Mouse (Mus musculus) lung, embryonic 15.5 days (tissue): ENCODE measurements around the gene Dsp. TPM values are rescaled to one million over a fixed set of nuclear protein-coding genes. Genes with fewer than 3 reads are reported as not detected.
A peak's percentile ranks its signal among the peaks of the same experiment; 100 is the strongest.

Experiments used
- ATAC-seq: fragments of 200-750 bp; cut with Nextera tagmentation; 2 replicates; pipeline ENCODE4 v1.8.0; 2017; ENCODE audit warnings: moderate number of reproducible peaks, borderline replicate concordance; ENCODE audit not compliant: low FRiP score, low TSS enrichment; ENCODE audit errors: extremely low read depth
- H3K27ac ChIP-seq: fragments of 300-500 bp; sonication (generic); 2 replicates; pipeline ENCODE4 v1.5.1; 2015; ENCODE audit warnings: moderate library complexity, mild to moderate bottlenecking, inconsistent platforms
- H3K27me3 ChIP-seq: fragments of 300-500 bp; sonication (generic); 2 replicates; pipeline ENCODE4 v1.6.1; 2015; ENCODE audit warnings: inconsistent platforms
- H3K36me3 ChIP-seq: fragments of 300-500 bp; sonication (generic); 2 replicates; pipeline ENCODE4 v1.6.1; 2015; ENCODE audit warnings: inconsistent platforms
- H3K4me1 ChIP-seq: fragments of 300-500 bp; sonication (generic); 2 replicates; pipeline ENCODE4 v1.6.1; 2015; ENCODE audit warnings: inconsistent platforms
- H3K4me2 ChIP-seq: fragments of 300-500 bp; sonication (generic); 2 replicates; pipeline ENCODE4 v1.6.1; 2015; ENCODE audit warnings: inconsistent platforms, mild to moderate bottlenecking, moderate library complexity
- H3K4me3 ChIP-seq: fragments of 300-500 bp; sonication (generic); 2 replicates; pipeline ENCODE4 v1.5.1; 2015; ENCODE audit warnings: mild to moderate bottlenecking, inconsistent platforms
- H3K9ac ChIP-seq: fragments of 300-500 bp; sonication (generic); 2 replicates; pipeline ENCODE4 v1.6.1; 2015; ENCODE audit warnings: inconsistent platforms
- H3K9me3 ChIP-seq: fragments of 300-500 bp; sonication (generic); 2 replicates; pipeline ENCODE4 v1.6.1; 2016; ENCODE audit warnings: inconsistent platforms
- WGBS: fragments of 180-500 bp; shearing (Covaris S2); methylation state at CpG from one replicate; pipeline ENCODE4 v1.1.7; 2015; 5-methylcytosine and 5-hydroxymethylcytosine counted together
- polyA plus RNA-seq: library from polyadenylated mRNA; unstranded; fragments of >200 nt; fragmentation: Nextera tagmentation; extraction: Ambion mirVana; gene quantifications from 2 replicates; pipeline ENCODE4 v1.2.1, GENCODE M21; 2015

The Dsp gene
- 6.3 and 7.9 TPM in 2 replicates for polyA plus RNA-seq

- peak; percentile 71 for ATAC-seq
- H3K9ac ChIP-seq, result peak within 1 kb of the TSS; percentile 48
- H3K9me3 ChIP-seq, result no peaks in the 10 kb centered on the region
- H3K27me3 ChIP-seq, result peaks cover 56% of the 10 kb centered on the region
- H3K4me3 ChIP-seq, result peak within 1 kb of the TSS; percentile 47
- no peaks in the 10 kb centered on the region for H3K36me3 ChIP-seq
- peak within 1 kb of the TSS; percentile 83 for H3K4me2 ChIP-seq
- H3K4me1 ChIP-seq, result peaks cover 15% of the 10 kb centered on the region
- under 1% methylated on average over 55 of the region's 58 CpGs for whole genome bisulfite sequencing
- H3K27ac ChIP-seq, result peak within 1 kb of the TSS; percentile 84
Observed at GRCm38 (mm10) chr13:38151069-38151588, at the start of gene Dsp. Gene Dsp, plus strand, starts transcription at chr13:38151294.

DNA sequence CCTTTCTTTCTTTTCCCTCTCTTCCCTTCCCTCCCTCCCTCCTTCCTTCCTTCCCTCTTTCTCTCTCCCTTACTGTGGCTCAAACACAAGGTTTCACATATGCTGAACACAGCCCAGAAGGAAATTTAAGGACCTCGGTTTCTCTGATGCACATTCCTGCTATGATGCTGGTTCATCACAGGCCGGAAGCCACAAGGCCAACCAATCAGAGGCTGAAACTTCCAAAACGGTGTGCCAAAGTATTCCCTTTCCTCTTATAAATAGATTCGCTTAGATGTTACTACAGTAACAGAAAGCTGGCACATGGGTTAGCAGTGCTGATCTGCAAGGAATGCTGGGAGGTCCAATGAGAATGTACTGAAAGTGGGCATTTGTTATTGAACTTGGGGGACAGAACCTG lies 47.7 kb upstream of the Dsp start:
- Histone ChIP-seq H3K4me1 (no peaks in the 10 kb centered on the region), H3K9me3 (no peaks in the 10 kb centered on the region), H3K27ac (no peak overlapping the region), H3K4me2 (no peak overlapping the region), H3K4me3 (no peak overlapping the region), H3K27me3 (no peaks in the 10 kb centered on the region), H3K9ac (no peak overlapping the region), H3K36me3 (no peaks in the 10 kb centered on the region)
- 54% methylated on average over 4 of the region's 4 CpGs for WGBS
- no peak for ATAC-seq

DNA sequence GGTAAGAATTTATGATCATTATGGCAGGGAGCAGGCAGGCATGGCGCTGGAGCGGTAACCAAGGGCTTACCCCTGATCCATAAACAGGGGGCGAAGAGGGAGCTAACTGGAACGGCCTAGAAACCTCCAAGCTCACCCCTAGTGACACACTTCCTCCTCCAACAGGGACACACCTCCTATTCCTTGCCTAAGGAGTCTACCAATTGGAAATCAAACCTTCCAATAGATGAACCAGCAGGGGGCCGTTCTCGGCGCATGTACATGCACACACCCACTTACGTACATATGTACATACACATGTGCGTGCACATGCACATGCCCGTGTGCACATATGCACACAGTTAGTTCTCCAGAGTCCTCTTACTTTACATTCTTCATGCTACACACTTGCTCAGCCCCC lies 46.6 kb upstream of the Dsp start:
- Histone ChIP-seq H3K9ac (no peak overlapping the region), H3K4me2 (no peak overlapping the region), H3K27me3 (no peaks in the 10 kb centered on the region), H3K36me3 (no peaks in the 10 kb centered on the region), H3K4me3 (no peak overlapping the region), H3K9me3 (no peaks in the 10 kb centered on the region), H3K27ac (no peak overlapping the region), H3K4me1 (no peaks in the 10 kb centered on the region)
- no peak for ATAC-seq
- 86% methylated on average over 10 of the region's 10 CpGs for WGBS

DNA sequence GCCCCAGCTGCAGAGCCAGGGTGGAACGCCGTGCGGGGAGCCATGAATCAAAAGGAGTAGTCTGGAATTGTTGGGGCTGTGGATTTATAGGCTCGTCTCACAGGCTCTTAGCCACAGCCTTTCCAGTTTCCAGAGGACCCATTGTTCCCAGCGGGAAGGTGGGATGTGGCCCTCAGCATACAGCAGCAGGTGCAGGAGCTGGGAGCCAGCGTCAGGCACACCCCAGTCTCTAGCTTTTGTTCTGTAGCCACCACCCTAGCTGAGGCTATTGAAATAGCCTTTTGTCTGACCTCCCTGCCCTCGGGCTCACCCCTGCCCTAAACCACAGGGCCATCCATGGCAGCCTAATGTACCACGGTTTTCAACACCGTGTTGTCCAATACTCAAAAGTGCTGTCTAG lies 42.0 kb upstream of the Dsp start:
- ATAC-seq, result no peak
- no peak overlapping the region for H3K27ac ChIP-seq
- H3K9ac ChIP-seq, result no peak overlapping the region
- H3K4me3 ChIP-seq, result no peak overlapping the region
- no peaks in the 10 kb centered on the region for H3K36me3 ChIP-seq
- H3K4me1 ChIP-seq, result no peaks in the 10 kb centered on the region
- no peaks in the 10 kb centered on the region for H3K27me3 ChIP-seq
- WGBS, result 89% methylated on average over 9 of the region's 9 CpGs
- no peak overlapping the region for H3K4me2 ChIP-seq
- no peaks in the 10 kb centered on the region for H3K9me3 ChIP-seq

DNA sequence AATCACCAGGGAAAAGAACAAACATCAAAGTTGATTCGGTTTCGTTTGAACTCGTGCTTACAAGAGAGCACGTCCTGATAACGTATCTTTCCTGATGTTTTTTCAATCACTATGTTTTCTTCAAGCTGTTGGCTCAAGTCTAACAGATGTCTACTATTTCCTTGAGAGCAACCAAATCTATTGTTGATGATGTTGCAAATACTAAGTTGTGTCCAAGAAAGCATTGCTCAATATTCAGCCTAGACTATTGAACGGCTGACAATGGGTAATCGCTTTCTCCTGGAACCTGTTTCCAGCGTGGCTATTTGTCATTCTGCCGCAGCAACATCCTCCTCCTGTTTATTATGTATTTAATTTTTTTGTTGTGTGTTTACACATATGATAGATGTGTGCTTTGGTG lies 28.8 kb upstream of the Dsp start:
- Histone ChIP-seq H3K9me3 (no peaks in the 10 kb centered on the region), H3K4me2 (no peak overlapping the region), H3K27me3 (no peaks in the 10 kb centered on the region), H3K27ac (no peak overlapping the region), H3K9ac (no peak overlapping the region), H3K4me3 (no peak overlapping the region), H3K4me1 (no peaks in the 10 kb centered on the region), H3K36me3 (no peaks in the 10 kb centered on the region)
- ATAC-seq, result no peak
- WGBS, result 59% methylated on average over 9 of the region's 9 CpGs

DNA sequence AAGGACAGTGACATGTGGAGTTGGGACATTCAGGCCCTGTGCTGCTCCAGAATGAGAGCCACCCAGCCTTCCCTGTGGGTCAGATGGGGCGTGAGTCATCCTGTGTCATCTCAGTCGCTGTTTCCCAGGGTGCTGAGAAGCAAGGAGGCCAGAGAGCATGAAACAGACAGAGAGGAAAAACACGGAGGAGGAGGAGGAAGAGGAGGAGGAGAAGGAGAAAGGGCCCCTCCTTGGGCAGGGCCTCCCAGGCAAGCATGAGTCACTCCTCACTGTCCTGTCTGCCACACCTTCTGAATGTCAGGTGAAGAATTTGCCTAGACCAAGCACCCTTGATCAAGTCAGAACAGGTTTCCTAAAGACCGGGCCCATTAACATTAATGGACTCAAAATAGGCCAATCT lies 27.4 kb upstream of the Dsp start:
- Histone ChIP-seq H3K4me1 (0 out of 2 replicates have a peak, but pooled peaks cover 3% of the 10 kb centered on the region), H3K4me3 (no peak overlapping the region), H3K9ac (no peak overlapping the region), H3K27ac (no peak overlapping the region), H3K27me3 (no peaks in the 10 kb centered on the region), H3K36me3 (no peaks in the 10 kb centered on the region), H3K9me3 (no peaks in the 10 kb centered on the region), H3K4me2 (no peak overlapping the region)
- ATAC-seq, result no peak
- WGBS, result 77% methylated on average over 4 of the region's 4 CpGs

- no peak overlapping the region for H3K4me2 ChIP-seq
- H3K27ac ChIP-seq, result no peak overlapping the region
- no peaks in the 10 kb centered on the region for H3K9me3 ChIP-seq
- H3K4me3 ChIP-seq, result no peak overlapping the region
- H3K4me1 ChIP-seq, result 0 out of 2 replicates have a peak, but pooled peaks cover 3% of the 10 kb centered on the region
- WGBS, result 70% methylated on average over 3 of the region's 3 CpGs
- H3K9ac ChIP-seq, result no peak overlapping the region
- no peaks in the 10 kb centered on the region for H3K27me3 ChIP-seq
- H3K36me3 ChIP-seq, result no peaks in the 10 kb centered on the region
- ATAC-seq, result no peak
Observed at GRCm38 (mm10) chr13:38127683-38128082, 23.4 kb upstream of the Dsp start.

DNA sequence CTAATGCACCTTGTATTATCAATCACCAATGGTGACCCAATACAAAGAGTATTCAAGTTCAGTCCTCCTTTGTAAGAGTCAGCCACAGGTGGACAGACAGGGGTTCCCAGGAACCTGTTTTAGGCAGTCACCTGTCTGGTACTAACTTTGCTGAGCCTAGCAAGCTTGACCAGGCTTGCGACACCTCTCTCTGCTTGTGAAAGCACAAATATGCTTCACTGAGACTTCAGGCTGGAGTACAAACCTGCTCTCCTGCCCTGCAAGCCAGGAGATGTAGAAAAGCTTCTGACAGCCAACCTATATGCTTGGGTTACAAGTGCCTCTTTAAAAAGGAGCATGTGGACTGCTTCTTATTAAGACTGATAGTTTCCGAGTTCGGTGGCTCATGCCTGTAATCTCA lies 22.8 kb upstream of the Dsp start:
- H3K27me3 ChIP-seq, result no peaks in the 10 kb centered on the region
- no peak overlapping the region for H3K27ac ChIP-seq
- H3K36me3 ChIP-seq, result no peaks in the 10 kb centered on the region
- H3K4me1 ChIP-seq, result 0 out of 2 replicates have a peak, but pooled peaks cover 3% of the 10 kb centered on the region
- H3K4me2 ChIP-seq, result no peak overlapping the region
- no peak overlapping the region for H3K4me3 ChIP-seq
- H3K9me3 ChIP-seq, result no peaks in the 10 kb centered on the region
- ATAC-seq, result no peak
- no peak overlapping the region for H3K9ac ChIP-seq
- WGBS, result 35% methylated on average over 3 of the region's 3 CpGs

- Histone ChIP-seq H3K4me3 (no peak overlapping the region), H3K27me3 (no peaks in the 10 kb centered on the region), H3K27ac (no peak overlapping the region), H3K4me2 (no peak overlapping the region), H3K9me3 (no peaks in the 10 kb centered on the region), H3K9ac (no peak overlapping the region), H3K36me3 (no peaks in the 10 kb centered on the region), H3K4me1 (0 out of 2 replicates have a peak, but pooled peaks cover 3% of the 10 kb centered on the region)
- no peak for ATAC-seq
- WGBS, result 81% methylated on average over 2 of the region's 2 CpGs
Observed at GRCm38 (mm10) chr13:38129492-38129891, 21.6 kb upstream of the Dsp start.

GRCm38 (mm10) chr13:38130116-38130515 lies 21.0 kb upstream of the Dsp start:
- WGBS, result 89% methylated on average over 9 of the region's 9 CpGs
- no peaks in the 10 kb centered on the region for H3K36me3 ChIP-seq
- H3K4me1 ChIP-seq, result 0 out of 2 replicates have a peak, but pooled peaks cover 3% of the 10 kb centered on the region
- H3K9me3 ChIP-seq, result no peaks in the 10 kb centered on the region
- H3K27me3 ChIP-seq, result no peaks in the 10 kb centered on the region
- H3K27ac ChIP-seq, result no peak overlapping the region
- no peak overlapping the region for H3K4me2 ChIP-seq
- no peak for ATAC-seq
- no peak overlapping the region for H3K4me3 ChIP-seq
- H3K9ac ChIP-seq, result no peak overlapping the region

DNA sequence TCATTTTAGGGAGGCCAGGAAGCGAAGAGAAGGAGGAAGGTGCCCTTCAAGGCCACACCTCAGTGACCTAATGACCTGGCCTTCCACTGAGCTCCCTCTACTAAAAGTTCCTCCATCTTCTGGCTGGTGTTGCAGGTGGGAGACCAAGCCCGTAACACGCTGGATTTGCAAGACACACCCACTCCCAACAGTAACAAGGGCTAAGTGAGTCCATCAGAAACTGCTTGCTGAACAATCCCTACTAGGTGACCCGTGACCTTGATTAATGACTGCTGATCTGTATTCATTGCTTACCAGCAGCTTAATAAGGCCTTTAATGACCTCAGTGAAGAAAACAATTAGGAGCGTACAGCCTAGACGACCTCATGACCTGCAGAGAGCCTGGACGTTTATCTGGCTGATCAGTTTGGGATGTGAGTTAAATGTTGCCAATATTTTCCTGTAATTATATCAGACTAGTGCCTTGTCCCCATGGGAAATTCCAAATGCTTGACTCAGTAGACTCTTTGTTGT lies 18.0 kb upstream of the Dsp start:
- ATAC-seq, result no peak
- no peaks in the 10 kb centered on the region for H3K27me3 ChIP-seq
- no peak overlapping the region for H3K4me3 ChIP-seq
- WGBS, result 67% methylated on average over 7 of the region's 7 CpGs
- no peak overlapping the region for H3K27ac ChIP-seq
- no peak overlapping the region for H3K9ac ChIP-seq
- H3K4me2 ChIP-seq, result no peak overlapping the region
- H3K4me1 ChIP-seq, result 0 out of 2 replicates have a peak, but pooled peaks cover 3% of the 10 kb centered on the region
- H3K9me3 ChIP-seq, result no peaks in the 10 kb centered on the region
- H3K36me3 ChIP-seq, result no peaks in the 10 kb centered on the region

GRCm38 (mm10) chr13:38140521-38140920 lies 10.6 kb upstream of the Dsp start:
- no peaks in the 10 kb centered on the region for H3K36me3 ChIP-seq
- no peak overlapping the region for H3K9ac ChIP-seq
- no peaks in the 10 kb centered on the region for H3K27me3 ChIP-seq
- no peak overlapping the region for H3K4me2 ChIP-seq
- ATAC-seq, result no peak
- WGBS, result 65% methylated on average over 1 of the region's 1 CpGs
- no peaks in the 10 kb centered on the region for H3K4me1 ChIP-seq
- H3K4me3 ChIP-seq, result no peak overlapping the region
- no peaks in the 10 kb centered on the region for H3K9me3 ChIP-seq
- no peak overlapping the region for H3K27ac ChIP-seq
